Mouse (Mus musculus): Measurements from ENCODE around the gene Gm2016. TPM values are rescaled to one million over a fixed set of nuclear protein-coding genes. Genes with fewer than 3 reads are reported as not detected.
"Not testable (repeated sequence)": the region's sequence is repeated elsewhere in the genome, so short reads cannot be mapped to it uniquely, and the experiment has no call there.

The Gm2016 gene
- not detected in 2 replicates for polyA plus RNA-seq (2015; fragmentation: Nextera tagmentation; extraction: Ambion mirVana)

DNA sequence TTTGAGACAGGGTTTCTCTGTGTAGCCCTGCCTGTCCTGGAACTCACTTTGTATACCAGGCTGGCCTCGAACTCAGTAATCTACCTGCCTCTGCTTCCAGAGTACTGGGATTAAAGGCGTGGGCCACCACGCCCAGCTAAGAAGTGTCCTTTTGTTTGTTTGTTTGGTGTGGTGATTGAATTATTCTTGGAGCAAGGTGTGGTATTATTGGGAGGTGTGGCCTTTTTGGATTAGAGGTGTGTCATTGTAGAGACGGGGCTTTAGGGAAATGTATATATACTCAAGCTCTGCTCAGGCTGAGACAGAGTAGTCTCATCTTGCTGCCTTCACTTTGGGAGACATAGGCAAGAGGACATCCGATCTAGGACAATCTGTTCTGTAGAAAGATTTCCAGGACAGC is at the start of gene Gm2016:
TSS of gene Gm2016 (plus strand) at position 301 of the 400 bp plus-strand sequence.
- not testable (repeated sequence) for H3K36me3 ChIP-seq; ATAC-seq; H3K4me2 ChIP-seq (replicated peaks); H3K4me3 ChIP-seq (replicated peaks); H3K9ac ChIP-seq (replicated peaks); H3K9me3 ChIP-seq; H3K27me3 ChIP-seq; H3K27ac ChIP-seq; H3K4me1 ChIP-seq (replicated peaks)
- WGBS = 80% methylated on average over 5 of the region's 5 CpGs

GRCm38 (mm10) chr12:87842239-87842638 is 31.6 kb upstream of the Gm2016 start, which contains the start of gene Gm2001:
Gm2001 (minus strand) TSS chr12:87842339.
- not testable (repeated sequence) for H3K4me1 ChIP-seq (replicated peaks); H3K9me3 ChIP-seq; H3K27ac ChIP-seq; ATAC-seq; H3K4me3 ChIP-seq (replicated peaks); H3K27me3 ChIP-seq; H3K36me3 ChIP-seq; H3K4me2 ChIP-seq (replicated peaks); H3K9ac ChIP-seq (replicated peaks)
- WGBS = 89% methylated on average over 2 of the region's 2 CpGs

- ATAC-seq; H3K9ac ChIP-seq (replicated peaks); H3K27ac ChIP-seq; H3K4me1 ChIP-seq (replicated peaks); H3K27me3 ChIP-seq; H3K36me3 ChIP-seq; H3K4me2 ChIP-seq (replicated peaks); H3K9me3 ChIP-seq; H3K4me3 ChIP-seq (replicated peaks): not testable (repeated sequence)
- no CpG with 5 or more reads among the region's 2 CpGs for WGBS
These were observed 23.2 kb upstream of the Gm2016 start for GRCm38 (mm10) chr12:87850657-87851056.

DNA sequence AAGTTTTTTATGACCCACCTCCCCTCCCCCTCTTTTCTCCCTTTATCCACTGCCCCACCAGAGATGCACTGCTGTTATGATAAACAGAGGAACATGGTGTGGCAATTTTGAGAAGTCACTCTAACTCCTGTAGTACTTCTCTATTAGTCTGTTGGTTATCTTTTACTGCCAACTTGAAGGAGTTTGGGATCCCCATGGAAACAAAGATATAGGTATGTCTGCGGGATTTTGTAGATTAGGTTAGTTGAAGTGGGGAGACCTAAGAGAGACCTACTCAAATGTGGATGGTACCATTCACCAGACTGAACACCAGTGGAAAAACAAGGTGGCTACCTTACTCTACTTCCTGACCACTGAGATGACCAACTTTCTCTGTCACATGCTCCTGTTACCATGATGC is 17.8 kb upstream of the Gm2016 start:
- not testable (repeated sequence) for H3K9me3 ChIP-seq; H3K4me2 ChIP-seq (replicated peaks); H3K9ac ChIP-seq (replicated peaks); H3K27me3 ChIP-seq; ATAC-seq; H3K36me3 ChIP-seq; H3K4me3 ChIP-seq (replicated peaks); H3K4me1 ChIP-seq (replicated peaks); H3K27ac ChIP-seq
- 96% methylated on average over 1 of the region's 1 CpGs for WGBS

DNA sequence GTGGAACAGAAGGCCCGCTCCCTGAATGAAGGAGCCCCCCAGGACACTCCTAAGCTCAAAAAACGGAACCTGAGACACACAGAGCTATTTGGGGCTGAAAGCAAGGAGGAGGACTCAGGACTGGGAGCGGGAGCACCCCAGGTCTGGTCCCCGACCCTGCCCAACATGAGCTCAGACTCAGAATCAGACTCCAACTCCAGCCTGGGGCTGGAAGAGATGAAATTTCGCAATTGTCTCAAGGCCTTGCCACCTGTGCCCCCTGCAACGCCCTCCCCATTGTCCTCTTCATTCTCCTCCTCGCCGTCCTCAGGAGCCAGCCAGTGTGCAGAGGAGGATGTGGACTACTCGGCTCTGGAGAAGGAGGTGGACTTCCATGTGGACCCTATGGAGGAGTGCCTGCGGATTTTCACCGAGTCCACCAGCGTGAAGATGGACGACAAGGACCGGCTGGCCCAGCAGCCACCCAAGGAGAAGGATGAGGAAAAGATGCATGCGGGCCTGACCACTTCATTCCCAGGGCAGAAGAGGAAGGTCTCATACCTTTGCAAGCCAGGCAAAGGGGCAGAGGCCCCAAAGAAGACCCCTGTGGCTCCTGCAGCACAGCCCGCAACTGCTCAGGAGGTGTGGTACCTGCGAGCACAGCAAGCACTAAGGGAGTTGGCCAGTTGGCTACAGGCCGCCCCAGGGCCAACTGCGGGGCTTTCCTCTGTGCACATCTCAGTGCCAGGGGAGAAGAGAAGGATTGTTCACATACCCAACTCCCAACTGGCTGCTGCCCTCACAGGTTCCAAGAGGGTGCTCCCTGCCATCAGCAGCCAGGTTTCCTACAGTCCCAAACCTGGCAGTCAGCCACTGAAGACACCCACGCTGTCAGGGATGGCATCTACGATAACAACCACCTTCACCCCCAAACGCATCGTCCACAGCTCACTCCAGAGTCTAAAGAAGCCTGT is 11.9 kb upstream of the Gm2016 start:
- 0 out of 2 replicates have a peak, but pooled peaks have one; percentile 18 for ATAC-seq
- WGBS = 86% methylated on average over 23 of the region's 23 CpGs
- H3K4me3 ChIP-seq (replicated peaks); H3K9ac ChIP-seq (replicated peaks); H3K4me2 ChIP-seq (replicated peaks); H3K36me3 ChIP-seq; H3K4me1 ChIP-seq (replicated peaks); H3K27me3 ChIP-seq; H3K27ac ChIP-seq: not testable (repeated sequence)
- peaks cover 17% of the 10 kb centered on the region for H3K9me3 ChIP-seq

DNA sequence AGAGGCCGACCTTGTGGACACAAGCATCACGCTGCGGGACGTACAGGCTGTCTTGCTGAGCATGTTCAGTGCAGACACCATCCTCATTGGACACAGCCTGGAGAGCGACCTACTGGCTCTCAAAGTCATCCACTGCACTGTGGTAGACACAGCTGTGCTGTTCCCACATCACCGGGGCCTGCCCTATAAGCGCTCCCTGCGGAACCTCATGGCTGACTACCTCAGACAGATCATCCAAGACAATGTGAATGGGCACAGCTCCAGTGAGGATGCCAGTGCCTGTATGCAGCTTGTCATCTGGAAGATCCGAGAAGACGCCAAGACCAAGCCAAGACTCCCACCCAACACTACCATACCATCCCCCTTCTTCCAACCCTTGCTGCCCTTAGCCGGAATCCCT is 10.2 kb upstream of the Gm2016 start:
- not testable (repeated sequence) for H3K36me3 ChIP-seq; H3K4me1 ChIP-seq (replicated peaks); H3K27ac ChIP-seq; H3K9ac ChIP-seq (replicated peaks); H3K27me3 ChIP-seq; H3K4me2 ChIP-seq (replicated peaks); H3K4me3 ChIP-seq (replicated peaks)
- ATAC-seq = peak; percentile 22; the same call in 1 of the 2 replicates
- WGBS = 92% methylated on average over 10 of the region's 11 CpGs
- H3K9me3 ChIP-seq = peaks cover 17% of the 10 kb centered on the region

DNA sequence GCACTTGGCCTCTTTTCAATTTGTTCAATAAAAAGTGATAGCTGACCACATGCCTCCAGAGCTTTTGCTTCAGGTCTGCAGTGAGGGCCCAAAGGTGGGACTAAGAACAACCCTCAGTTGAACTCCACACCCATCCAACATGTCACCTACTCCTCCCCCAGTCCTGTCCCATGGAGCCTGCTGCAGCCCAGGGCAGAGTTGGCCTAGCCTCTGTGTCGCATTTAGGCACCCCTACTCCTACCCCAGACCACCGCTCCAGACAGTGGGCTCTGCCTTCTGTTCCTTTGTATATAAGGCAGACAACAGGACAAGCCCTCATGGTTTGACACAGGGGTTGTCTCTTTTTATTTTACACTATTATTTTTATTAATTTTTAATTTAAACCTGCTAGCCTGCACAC is 9.8 kb upstream of the Gm2016 start:
- not testable (repeated sequence) for H3K4me3 ChIP-seq (replicated peaks); H3K9ac ChIP-seq (replicated peaks); H3K27ac ChIP-seq; H3K4me1 ChIP-seq (replicated peaks); H3K36me3 ChIP-seq; H3K27me3 ChIP-seq; H3K4me2 ChIP-seq (replicated peaks); ATAC-seq
- 82% methylated on average over 2 of the region's 2 CpGs for WGBS
- peaks cover 17% of the 10 kb centered on the region for H3K9me3 ChIP-seq

DNA sequence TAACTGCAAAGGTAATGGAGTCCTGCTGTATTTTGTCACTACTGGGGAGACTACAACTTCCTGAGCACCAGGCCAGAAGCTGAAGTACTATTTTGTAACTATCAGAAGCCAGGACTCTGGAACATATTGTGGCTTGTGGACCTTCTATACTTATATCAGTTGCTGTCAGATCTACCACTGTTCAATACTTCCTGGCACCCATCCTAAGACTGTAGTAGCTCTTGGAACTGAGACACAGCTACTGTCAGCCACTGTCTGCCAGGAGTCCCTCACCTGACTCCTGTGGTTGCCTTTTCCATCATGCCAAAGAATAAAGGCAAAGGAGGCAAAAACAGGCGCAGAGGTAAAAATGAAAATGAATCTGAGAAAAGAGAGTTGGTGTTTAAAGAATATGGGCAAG is 21.2 kb downstream of the Gm2016 start, which contains the start of gene Gm2022:
TSS of gene Gm2022 (plus strand) at position 301 of the 400 bp plus-strand sequence.
- not testable (repeated sequence) for H3K27me3 ChIP-seq; H3K9me3 ChIP-seq; H3K27ac ChIP-seq; ATAC-seq; H3K36me3 ChIP-seq; H3K4me3 ChIP-seq (replicated peaks); H3K4me2 ChIP-seq (replicated peaks); H3K4me1 ChIP-seq (replicated peaks); H3K9ac ChIP-seq (replicated peaks)
- WGBS = 100% methylated on average over 1 of the region's 1 CpGs

DNA sequence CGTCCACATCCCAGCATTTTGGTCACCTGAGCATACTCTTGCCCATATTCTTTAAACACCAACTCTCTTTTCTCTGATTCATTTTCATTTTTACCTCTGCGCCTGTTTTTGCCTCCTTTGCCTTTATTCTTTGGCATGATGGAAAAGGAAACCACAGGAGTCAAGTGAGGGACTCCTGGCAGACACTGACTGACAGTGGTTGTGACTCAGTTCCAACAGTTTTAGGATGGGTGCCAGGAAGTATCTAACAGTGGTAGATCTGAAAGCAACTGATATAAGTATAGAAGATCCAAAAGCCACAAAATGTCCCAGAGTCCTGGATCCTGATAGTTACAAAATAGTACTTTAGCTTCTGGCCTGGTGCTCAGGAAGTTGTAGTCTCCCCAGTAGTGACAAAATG is 45.8 kb downstream of the Gm2016 start, which contains the start of gene Gm2035:
TSS of gene Gm2035 (minus strand) at position 137 of the 400 bp plus-strand sequence.
- H3K9me3 ChIP-seq; H3K27ac ChIP-seq; H3K36me3 ChIP-seq; H3K9ac ChIP-seq (replicated peaks); H3K4me1 ChIP-seq (replicated peaks); ATAC-seq; H3K27me3 ChIP-seq; H3K4me2 ChIP-seq (replicated peaks); H3K4me3 ChIP-seq (replicated peaks): not testable (repeated sequence)
- 74% methylated on average over 2 of the region's 2 CpGs for WGBS

Other genes with a start within 250 kb of the Gm2016 start
- gene Gm16381, start 229.5 kb upstream of the Gm2016 start, polyA plus RNA-seq (2015; fragmentation: Nextera tagmentation; extraction: Ambion mirVana) = not detected in 2 replicates
- not detected in 2 replicates for gene Gm21319, start 98.3 kb upstream of the Gm2016 start, polyA plus RNA-seq (2015; fragmentation: Nextera tagmentation; extraction: Ambion mirVana)
- gene Gm21936, start 78.6 kb upstream of the Gm2016 start, polyA plus RNA-seq (2015; fragmentation: Nextera tagmentation; extraction: Ambion mirVana) = not detected in 2 replicates
- gene BB287469, start 57.5 kb upstream of the Gm2016 start, polyA plus RNA-seq (2015; fragmentation: Nextera tagmentation; extraction: Ambion mirVana) = not detected in 2 replicates
- not detected in 2 replicates for gene Gm2001, start 31.7 kb upstream of the Gm2016 start, polyA plus RNA-seq (2015; fragmentation: Nextera tagmentation; extraction: Ambion mirVana)
- not detected in 2 replicates for gene Gm2022, start 21.3 kb downstream of the Gm2016 start, polyA plus RNA-seq (2015; fragmentation: Nextera tagmentation; extraction: Ambion mirVana)
- not detected in 2 replicates for gene Gm2035, start 45.8 kb downstream of the Gm2016 start, polyA plus RNA-seq (2015; fragmentation: Nextera tagmentation; extraction: Ambion mirVana)
- not detected in 2 replicates for gene Gm2042, start 80.0 kb downstream of the Gm2016 start, polyA plus RNA-seq (2015; fragmentation: Nextera tagmentation; extraction: Ambion mirVana)
- gene Gm2075, start 137.8 kb downstream of the Gm2016 start, polyA plus RNA-seq (2015; fragmentation: Nextera tagmentation; extraction: Ambion mirVana) = not detected in 2 replicates
- not detected in 2 replicates for gene Gm6803, start 144.7 kb downstream of the Gm2016 start, polyA plus RNA-seq (2015; fragmentation: Nextera tagmentation; extraction: Ambion mirVana)
- not detected in 2 replicates for gene Gm2056, start 152.9 kb downstream of the Gm2016 start, polyA plus RNA-seq (2015; fragmentation: Nextera tagmentation; extraction: Ambion mirVana)
- gene Gm16368, start 209.6 kb downstream of the Gm2016 start, polyA plus RNA-seq (2015; fragmentation: Nextera tagmentation; extraction: Ambion mirVana) = not detected in 2 replicates

Data from midbrain, embryonic 13.5 days (tissue).